In genomic region chr17:56039345-56039744, GRCm38 (mm10) we compare ENCODE assay signal across 1 mouse cellular context.
TF ChIP-seq lines count a peak whose summit lies in the region.

No protein-coding gene starts in this region.

TF ChIP-seq in CH12.LX, 34 proteins besides CTCF, POLR2A, EP300 and RAD21 (continued from another document):
- TF ChIP-seq MYC (IDR thresholded peaks at IDR 0.05; ENCODE audit: low read depth, low read length) = no peak
- no peak for TF ChIP-seq USF2 (conservative IDR thresholded peaks at IDR 0.05; ENCODE audit: low read depth, low read length)
